23 mouse cellular contexts compared by ENCODE assay signal in genomic region chr11:90320922-90321321, GRCm38 (mm10).
"Had no signal": no experiment of that assay in that cellular context is flagged by ENCODE, and none has a peak within 500 bp of the region (broad histone marks: within the 10 kb centered on the region; RNA-seq: fewer than 3 reads in every experiment).

No protein-coding gene starts in this region.

- H3K4me2 ChIP-seq: heart, embryonic 11.5 days; heart, embryonic 13.5 days; heart, embryonic 15.5 days; hindbrain, embryonic 13.5 days; intestine, embryonic 15.5 days; limb, embryonic 12.5 days had no signal

- H3K27ac ChIP-seq: heart, adult 2 months; heart, embryonic 13.5 days; heart, embryonic 15.5 days; hindbrain, embryonic 13.5 days; intestine, embryonic 15.5 days; layer of hippocampus, adult 2 months; left cerebral cortex, adult 2 months; limb, embryonic 10.5 days; limb, embryonic 12.5 days had no signal

- H3K27me3 ChIP-seq: heart, embryonic 13.5 days; heart, embryonic 15.5 days; hindbrain, embryonic 13.5 days; intestine, embryonic 15.5 days; limb, embryonic 12.5 days had no signal

- H3K9me3 ChIP-seq: heart, embryonic 13.5 days; heart, embryonic 15.5 days; hindbrain, embryonic 13.5 days; intestine, embryonic 15.5 days; limb, embryonic 10.5 days; limb, embryonic 12.5 days had no signal

- H3K4me1 ChIP-seq: heart, embryonic 13.5 days; heart, embryonic 15.5 days; hindbrain, embryonic 13.5 days; intestine, embryonic 15.5 days; limb, embryonic 10.5 days; limb, embryonic 12.5 days had no signal

- H3K36me3 ChIP-seq: heart, embryonic 13.5 days; heart, embryonic 15.5 days; hindbrain, embryonic 13.5 days; intestine, embryonic 15.5 days; limb, embryonic 10.5 days; limb, embryonic 12.5 days had no signal

- H3K4me3 ChIP-seq: heart, adult 2 months; heart, embryonic 13.5 days; heart, embryonic 15.5 days; hindbrain, embryonic 13.5 days; intestine, embryonic 15.5 days; layer of hippocampus, adult 2 months; left cerebral cortex, adult 2 months; limb, embryonic 10.5 days; limb, embryonic 12.5 days had no signal

- ATAC-seq: hindbrain, embryonic 16.5 days; inflammation-experienced regulatory T-cells, adult 6 months; intestine, embryonic 15.5 days; intestine, postnatal 0 days had no signal

- DNase-seq: gastrocnemius, postnatal 14 days; gastrocnemius, postnatal 36 days; heart, adult 11 months; heart, adult 2 months; heart, postnatal 14 days; heart, postnatal 36 days; kidney, adult 18-20 months; kidney, adult 8-10 months; kidney, postnatal 10 days; kidney, postnatal 25 days; kidney, postnatal 4 days had no signal

- H3K9ac ChIP-seq: heart, embryonic 13.5 days; heart, embryonic 15.5 days; hindbrain, embryonic 13.5 days; intestine, embryonic 15.5 days; limb, embryonic 12.5 days had no signal
